Mouse (Mus musculus) midbrain, embryonic 12.5 days (tissue): ENCODE results near the gene Nrm. TPM values are rescaled to one million over a fixed set of nuclear protein-coding genes. Genes with fewer than 3 reads are reported as not detected.
A peak's percentile ranks its signal among the peaks of the same experiment; 100 is the strongest.

Experiments used
- ATAC-seq: fragments of 200-750 bp; cut with Nextera tagmentation; 2 replicates; pipeline ENCODE4 v1.8.0; 2017; ENCODE audit warnings: low read depth, moderate TSS enrichment, moderate library complexity; ENCODE audit not compliant: low FRiP score
- H3K27ac ChIP-seq: fragments of 300-500 bp; sonication (generic); replicated peaks from 2 replicates; pipeline ENCODE4 v1.5.1; 2016; ENCODE audit warnings: mild to moderate bottlenecking
- H3K27me3 ChIP-seq: fragments of 300-500 bp; sonication (generic); 2 replicates; pipeline ENCODE4 v1.6.1; 2016; ENCODE audit warnings: mild to moderate bottlenecking
- H3K36me3 ChIP-seq: fragments of 300-500 bp; sonication (generic); 2 replicates; pipeline ENCODE4 v1.6.1; 2016
- H3K4me1 ChIP-seq: fragments of 300-500 bp; sonication (generic); 2 replicates; pipeline ENCODE4 v1.6.1; 2016
- H3K4me2 ChIP-seq: fragments of 300-500 bp; sonication (generic); replicated peaks from 2 replicates; pipeline ENCODE4 v1.6.1; 2016; ENCODE audit warnings: mild to moderate bottlenecking, moderate library complexity
- H3K4me3 ChIP-seq: fragments of 300-500 bp; sonication (generic); 2 replicates; pipeline ENCODE4 v1.5.1; 2016; ENCODE audit warnings: mild to moderate bottlenecking
- H3K9ac ChIP-seq: fragments of 300-500 bp; sonication (generic); replicated peaks from 2 replicates; pipeline ENCODE4 v1.6.1; 2016; ENCODE audit warnings: mild to moderate bottlenecking, moderate library complexity
- H3K9me3 ChIP-seq: fragments of 300-500 bp; sonication (generic); 2 replicates; pipeline ENCODE4 v1.6.1; 2016; ENCODE audit warnings: mild to moderate bottlenecking
- WGBS: fragments of 180-500 bp; shearing (Covaris S2); methylation state at CpG from one replicate; pipeline ENCODE4 v1.1.7; 2016; 5-methylcytosine and 5-hydroxymethylcytosine counted together
- polyA plus RNA-seq: library from polyadenylated mRNA; unstranded; fragments of >200 nt; fragmentation: Nextera tagmentation; extraction: Ambion mirVana; gene quantifications from 2 replicates; pipeline ENCODE4 v1.2.1, GENCODE M21; 2016

Nrm gene
- polyA plus RNA-seq, 1 experiment from 2014 or later = 48.6 TPM

GRCm38 (mm10) chr17:35897644-35898573 lies 36.8 kb downstream of the Nrm start:
- Histone ChIP-seq H3K36me3 (peaks cover 63% of the 10 kb centered on the region), H3K4me1 (peaks cover 20% of the 10 kb centered on the region), H3K9me3 (no peaks in the 10 kb centered on the region), H3K4me2 (peak overlapping the region; percentile 96), H3K9ac (peak overlapping the region; percentile 85), H3K27me3 (no peaks in the 10 kb centered on the region), H3K4me3 (peak overlapping the region; percentile 82), H3K27ac (peak overlapping the region; percentile 55; the same call in 1 of the 2 replicates)
- 45% methylated on average over 23 of the region's 23 CpGs for WGBS
- ATAC-seq = peak; percentile 55

- Histone ChIP-seq H3K9ac (no peak overlapping the region), H3K27me3 (no peaks in the 10 kb centered on the region), H3K27ac (no peak overlapping the region), H3K36me3 (peaks cover 76% of the 10 kb centered on the region), H3K4me3 (no peak overlapping the region), H3K4me2 (no peak overlapping the region), H3K9me3 (no peaks in the 10 kb centered on the region), H3K4me1 (peaks cover 18% of the 10 kb centered on the region)
- ATAC-seq = no peak
- 92% methylated on average over 3 of the region's 3 CpGs for WGBS
These were observed 39.5 kb downstream of the Nrm start for GRCm38 (mm10) chr17:35900636-35901035.

- H3K9me3 ChIP-seq = no peaks in the 10 kb centered on the region
- no peak overlapping the region for H3K4me3 ChIP-seq
- no peak overlapping the region for H3K4me2 ChIP-seq
- ATAC-seq = no peak
- no peaks in the 10 kb centered on the region for H3K27me3 ChIP-seq
- H3K9ac ChIP-seq = no peak overlapping the region
- peaks cover 7% of the 10 kb centered on the region for H3K4me1 ChIP-seq
- 91% methylated on average over 9 of the region's 9 CpGs for WGBS
- no peak overlapping the region for H3K27ac ChIP-seq
- peaks cover 94% of the 10 kb centered on the region for H3K36me3 ChIP-seq
These were observed 42.3 kb downstream of the Nrm start for GRCm38 (mm10) chr17:35903343-35903991.

GRCm38 (mm10) chr17:35903992-35904355 lies 42.9 kb downstream of the Nrm start:
- H3K27me3 ChIP-seq = no peaks in the 10 kb centered on the region
- H3K9me3 ChIP-seq = no peaks in the 10 kb centered on the region
- no peak overlapping the region for H3K9ac ChIP-seq
- H3K27ac ChIP-seq = no peak overlapping the region
- peaks cover 95% of the 10 kb centered on the region for H3K36me3 ChIP-seq
- 93% methylated on average over 4 of the region's 4 CpGs for WGBS
- H3K4me3 ChIP-seq = no peak overlapping the region
- H3K4me2 ChIP-seq = no peak overlapping the region
- ATAC-seq = no peak
- peaks cover 12% of the 10 kb centered on the region for H3K4me1 ChIP-seq

GRCm38 (mm10) chr17:35905587-35905986 lies 44.5 kb downstream of the Nrm start:
- no peaks in the 10 kb centered on the region for H3K9me3 ChIP-seq
- 92% methylated on average over 1 of the region's 1 CpGs for WGBS
- H3K27me3 ChIP-seq = no peaks in the 10 kb centered on the region
- peaks cover 19% of the 10 kb centered on the region for H3K4me1 ChIP-seq
- H3K9ac ChIP-seq = no peak overlapping the region
- H3K4me3 ChIP-seq = no peak overlapping the region
- peaks cover 79% of the 10 kb centered on the region for H3K36me3 ChIP-seq
- ATAC-seq = no peak
- H3K27ac ChIP-seq = no peak overlapping the region
- H3K4me2 ChIP-seq = no peak overlapping the region

GRCm38 (mm10) chr17:35907609-35908008 lies 46.5 kb downstream of the Nrm start:
- Histone ChIP-seq H3K27ac (no peak overlapping the region), H3K4me3 (no peak overlapping the region), H3K36me3 (peaks cover 72% of the 10 kb centered on the region), H3K4me1 (peaks cover 19% of the 10 kb centered on the region), H3K4me2 (0 out of 2 replicates have a peak overlapping the region, but pooled peaks have one; percentile 78), H3K9ac (no peak overlapping the region), H3K9me3 (no peaks in the 10 kb centered on the region), H3K27me3 (no peaks in the 10 kb centered on the region)
- no peak for ATAC-seq
- WGBS = 86% methylated on average over 2 of the region's 2 CpGs

GRCm38 (mm10) chr17:35909186-35909918 lies 48.2 kb downstream of the Nrm start:
- Histone ChIP-seq H3K27me3 (no peaks in the 10 kb centered on the region), H3K4me3 (peak overlapping the region; percentile 78), H3K9ac (peak overlapping the region; percentile 85), H3K4me1 (peaks cover 19% of the 10 kb centered on the region), H3K27ac (peak overlapping the region; percentile 80), H3K4me2 (peak overlapping the region; percentile 78), H3K36me3 (peaks cover 73% of the 10 kb centered on the region), H3K9me3 (no peaks in the 10 kb centered on the region)
- ATAC-seq = no peak; the same call in none of the 2 replicates
- WGBS = 24% methylated on average over 20 of the region's 20 CpGs

GRCm38 (mm10) chr17:35909919-35910369 lies 48.8 kb downstream of the Nrm start, which contains the start of gene Atat1:
Gene Atat1 (minus strand): TSS chr17:35910075.
- 3% methylated on average over 25 of the region's 25 CpGs for WGBS
- Histone ChIP-seq H3K27me3 (no peaks in the 10 kb centered on the region), H3K9ac (peak within 1 kb of the TSS; percentile 85), H3K36me3 (peaks cover 68% of the 10 kb centered on the region), H3K4me1 (peaks cover 19% of the 10 kb centered on the region), H3K27ac (peak within 1 kb of the TSS; percentile 80), H3K4me2 (peak within 1 kb of the TSS; percentile 78), H3K9me3 (no peaks in the 10 kb centered on the region), H3K4me3 (peak within 1 kb of the TSS; percentile 78)
- peak; percentile 95 for ATAC-seq

- no peak overlapping the region for H3K27ac ChIP-seq
- ATAC-seq = no peak
- H3K4me1 ChIP-seq = peaks cover 17% of the 10 kb centered on the region
- H3K9me3 ChIP-seq = no peaks in the 10 kb centered on the region
- peaks cover 31% of the 10 kb centered on the region for H3K36me3 ChIP-seq
- no peak overlapping the region for H3K9ac ChIP-seq
- peak overlapping the region; percentile 71; the same call in 1 of the 2 replicates for H3K4me2 ChIP-seq
- H3K4me3 ChIP-seq = peak overlapping the region; percentile 78; the same call in 1 of the 2 replicates
- 87% methylated on average over 6 of the region's 6 CpGs for WGBS
- H3K27me3 ChIP-seq = no peaks in the 10 kb centered on the region
These were observed 53.9 kb downstream of the Nrm start for GRCm38 (mm10) chr17:35914975-35915374.
